Mouse (Mus musculus): ENCODE measurements at regions not wholly inside any gene's neighbourhood (a gene's known extent, or its start where the extent isn't known, plus 50 kb on each side); places are given as distances from the start of the nearest gene placed in this dataset.

GRCm38 (mm10) chrX:77433811-77434192 is 77.0 kb upstream of the Tbl1x start:
- no peak for TF ChIP-seq EP300 (IDR thresholded peaks at IDR 0.05; ENCODE audit: low read depth)
- no peak for TF ChIP-seq CTCF (IDR thresholded peaks at IDR 0.05; ENCODE audit: low read depth)
